Mouse (Mus musculus): ENCODE measurements around the gene Cnga1.
"Not testable (repeated sequence)": the region's sequence is repeated elsewhere in the genome, so short reads cannot be mapped to it uniquely, and the experiment has no call there.

Gene Cnga1

DNA sequence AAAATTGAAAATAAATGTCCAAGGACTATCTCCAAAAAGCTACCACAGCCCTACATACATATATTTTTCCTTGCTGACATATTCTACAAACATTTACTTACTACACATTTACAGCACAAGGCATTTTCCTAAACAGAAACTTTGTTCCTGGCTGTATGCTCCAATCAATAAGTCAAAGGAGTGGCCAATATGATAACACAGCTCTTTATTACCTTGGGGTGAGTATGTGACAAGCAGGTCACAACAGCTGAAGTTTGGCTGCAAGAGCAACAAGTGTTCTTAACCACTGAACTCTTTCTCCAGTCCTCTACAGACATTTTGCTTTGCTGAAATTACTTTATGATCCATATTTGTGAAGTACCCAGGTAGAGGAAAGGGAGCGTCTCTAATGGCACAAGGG is 4.0 kb downstream of the Cnga1 start:
- DNase-seq (ENCODE audit: low spot score), result no peak

DNA sequence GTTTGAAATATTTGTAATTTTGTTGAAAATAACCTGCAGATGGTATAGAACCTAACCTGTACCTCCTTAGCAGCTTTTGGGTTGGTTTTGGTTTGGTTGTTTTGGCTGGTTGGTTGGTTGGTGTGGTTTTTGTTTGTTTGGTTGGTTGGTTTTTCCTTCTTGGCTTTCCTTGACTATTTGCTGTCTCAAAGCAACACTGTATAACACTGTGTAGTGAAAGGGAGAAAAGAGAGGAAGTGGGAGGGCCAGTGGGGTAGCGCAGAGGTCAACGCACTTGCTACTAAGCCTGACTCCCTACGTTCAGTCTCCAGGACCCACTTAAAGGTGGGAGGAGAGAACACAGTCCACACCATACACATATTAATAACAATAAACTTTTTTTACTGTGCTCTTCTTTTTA is 7.5 kb downstream of the Cnga1 start:
- DNase-seq (ENCODE audit: low spot score), result no peak

DNA sequence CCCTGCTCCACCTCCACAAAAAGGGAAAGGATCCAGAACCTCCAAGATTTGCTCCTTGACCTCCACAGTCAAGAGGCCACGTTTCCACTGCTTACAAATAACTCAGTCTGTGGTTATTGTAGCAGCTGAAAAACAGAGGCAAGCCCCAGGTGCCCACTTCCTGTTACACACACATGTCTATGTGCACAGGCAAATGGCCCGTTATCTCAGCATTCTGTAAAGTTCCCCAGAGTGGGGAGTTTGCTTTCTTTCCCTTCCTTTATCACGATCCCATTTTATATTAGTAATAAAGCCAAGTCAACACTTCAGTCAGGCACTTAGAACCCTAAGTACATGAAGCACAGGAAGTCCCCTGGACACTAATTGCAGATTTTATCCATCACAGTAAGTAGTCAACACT is 8.0 kb downstream of the Cnga1 start:
- DNase-seq (ENCODE audit: low spot score), result peak; percentile 59

DNA sequence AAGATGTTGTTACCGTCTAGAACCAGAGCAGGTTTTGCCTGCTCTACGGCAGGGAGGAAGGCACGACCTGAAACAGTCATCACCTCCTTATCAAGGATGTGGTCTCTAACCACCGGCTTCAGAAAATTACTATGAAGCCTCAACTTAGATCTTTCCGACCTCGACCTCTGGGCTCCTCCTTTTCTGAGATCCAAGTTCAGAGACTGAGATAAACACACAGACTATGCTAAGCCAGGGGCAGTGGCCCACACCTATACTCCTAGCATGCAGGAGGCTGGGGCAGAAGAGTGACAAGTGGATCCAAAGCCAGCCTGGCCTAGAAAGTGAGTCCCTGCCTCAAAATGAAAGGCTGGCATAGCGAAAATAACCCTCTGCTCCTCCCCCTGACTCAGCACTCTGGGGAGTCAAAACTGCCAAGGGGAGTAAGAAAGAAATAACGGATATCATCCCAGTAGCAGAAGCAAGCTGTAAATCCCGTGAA is 9.2 kb downstream of the Cnga1 start:
- DNase-seq (ENCODE audit: low spot score), result peak; percentile 50

DNA sequence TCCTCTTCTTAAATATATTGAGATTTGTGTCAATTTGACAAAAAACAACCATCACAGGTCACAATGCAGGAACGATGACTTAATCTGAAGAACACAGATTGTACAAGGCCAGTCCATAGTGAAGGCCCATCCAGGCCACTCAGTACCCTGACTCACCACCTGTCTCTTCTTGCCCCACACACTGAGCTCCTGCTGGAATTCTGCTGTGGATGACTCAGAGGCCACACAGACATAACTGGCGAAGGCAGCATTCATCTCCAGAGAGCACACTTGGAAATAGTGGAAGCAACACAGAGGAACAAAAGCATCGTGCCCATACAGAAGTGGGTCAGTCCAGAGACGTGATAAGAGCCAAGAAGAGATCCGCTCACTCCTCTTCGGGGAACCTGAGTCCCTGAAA is 14.0 kb downstream of the Cnga1 start:
- DNase-seq (ENCODE audit: low spot score), result no peak

DNA sequence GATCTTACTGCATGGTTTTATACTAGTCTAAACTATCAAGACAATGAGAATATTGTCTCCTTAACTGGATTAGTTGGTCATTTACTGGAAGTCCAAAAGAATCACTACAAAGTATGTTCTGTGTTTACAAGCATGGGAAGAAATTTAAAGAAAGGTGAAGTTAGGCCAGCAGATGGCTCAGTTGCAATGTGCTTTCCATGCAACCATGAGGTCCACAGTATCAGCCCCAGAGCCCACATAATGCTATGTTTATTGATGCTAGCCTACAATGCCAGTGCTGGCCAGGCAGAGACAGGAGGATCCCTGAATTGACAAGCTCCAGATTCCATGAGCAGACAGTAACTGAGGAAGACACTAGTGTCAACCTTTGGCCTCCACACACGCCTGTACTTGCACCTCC is 23.1 kb downstream of the Cnga1 start:
- DNase-seq (ENCODE audit: low spot score), result no peak

DNA sequence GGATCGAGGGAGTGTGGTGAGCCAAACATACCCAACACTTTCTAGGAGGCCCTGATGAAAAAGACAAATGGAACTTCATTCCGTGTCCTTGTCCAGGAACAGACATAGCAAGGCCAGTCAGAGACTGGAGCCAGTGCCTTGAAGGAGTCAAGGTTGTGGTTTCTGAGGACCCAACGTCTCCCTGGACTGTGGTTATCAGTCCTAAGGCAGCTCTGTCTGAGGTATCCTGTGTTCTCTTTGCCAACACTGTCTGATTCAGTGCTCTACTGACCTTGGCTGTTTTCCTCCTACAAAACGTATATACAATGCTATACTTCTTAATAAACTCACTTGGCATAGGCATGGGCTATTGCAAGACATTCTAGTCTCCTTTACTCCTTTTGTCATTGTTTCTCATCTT is 26.7 kb downstream of the Cnga1 start:
- no peak for DNase-seq (ENCODE audit: low spot score)

DNA sequence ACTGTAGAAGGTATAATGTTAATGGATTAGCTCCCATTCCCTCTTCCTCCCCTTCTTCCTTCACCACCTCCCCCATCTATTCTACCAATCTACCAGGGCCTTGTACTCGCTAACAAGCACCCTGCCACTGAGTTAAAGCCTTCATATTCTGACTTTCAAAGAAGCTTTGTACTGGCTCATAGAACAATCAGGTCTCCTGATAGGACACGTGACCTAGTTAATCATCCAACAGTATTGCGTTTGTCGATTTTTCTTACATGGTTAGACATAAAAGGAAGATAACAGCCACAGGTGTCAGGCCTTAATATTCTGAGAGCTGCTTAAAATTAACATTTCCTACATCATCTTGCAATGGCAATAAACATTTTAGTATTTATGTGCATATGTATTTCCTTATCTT is 40.9 kb downstream of the Cnga1 start:
- no peak for DNase-seq (ENCODE audit: low spot score)

DNA sequence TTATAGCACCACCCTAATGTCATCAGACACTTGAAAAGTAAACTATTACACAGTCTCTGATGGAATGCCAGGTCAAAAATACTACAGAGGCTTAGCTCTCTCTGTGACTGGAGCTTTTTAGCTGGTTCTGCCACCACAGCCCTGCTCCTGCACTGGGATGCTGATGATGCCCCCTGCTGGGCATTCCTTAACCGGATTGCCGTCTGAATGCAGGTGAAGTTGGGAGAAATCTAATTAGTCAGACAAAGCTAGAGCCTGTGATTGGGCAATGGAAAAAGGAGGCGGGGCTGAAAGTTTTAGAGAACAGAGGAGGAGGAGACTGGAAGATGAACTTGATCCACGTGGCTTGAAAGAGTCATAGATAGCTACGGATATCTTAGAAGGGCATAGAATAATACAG is 43.1 kb downstream of the Cnga1 start:
- DNase-seq (ENCODE audit: low spot score), result peak; percentile 65

DNA sequence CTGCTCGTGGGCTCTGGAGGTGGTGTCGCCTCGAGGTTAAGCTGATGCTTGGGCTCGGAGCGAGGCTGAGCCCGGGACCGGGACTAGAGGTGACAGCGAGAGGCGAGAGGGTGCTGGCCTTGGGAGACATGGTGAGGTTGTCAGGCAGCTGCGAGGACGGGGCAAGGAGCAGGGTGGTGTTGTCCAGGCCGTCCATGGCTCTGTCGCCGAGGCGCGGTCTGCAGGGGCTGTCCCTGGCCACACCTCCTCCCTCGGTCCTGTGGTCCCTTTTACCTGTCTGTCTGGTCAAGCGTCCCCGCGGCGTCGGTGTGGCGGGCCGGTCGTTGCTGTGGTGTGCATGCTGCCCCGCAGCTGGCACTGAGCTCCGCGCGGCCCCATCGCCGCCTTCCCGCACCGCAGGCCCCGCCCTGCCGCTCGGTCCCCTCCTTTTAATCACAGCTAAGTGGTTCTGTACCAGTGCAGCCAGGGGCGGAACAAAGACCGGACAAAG is 56.8 kb downstream of the Cnga1 start, which contains the start of gene Gm5868:
Gene Gm5868, minus strand, starts transcription at position 360 of the 490 bp plus-strand sequence.
- no peak for DNase-seq (ENCODE audit: low spot score)

DNA sequence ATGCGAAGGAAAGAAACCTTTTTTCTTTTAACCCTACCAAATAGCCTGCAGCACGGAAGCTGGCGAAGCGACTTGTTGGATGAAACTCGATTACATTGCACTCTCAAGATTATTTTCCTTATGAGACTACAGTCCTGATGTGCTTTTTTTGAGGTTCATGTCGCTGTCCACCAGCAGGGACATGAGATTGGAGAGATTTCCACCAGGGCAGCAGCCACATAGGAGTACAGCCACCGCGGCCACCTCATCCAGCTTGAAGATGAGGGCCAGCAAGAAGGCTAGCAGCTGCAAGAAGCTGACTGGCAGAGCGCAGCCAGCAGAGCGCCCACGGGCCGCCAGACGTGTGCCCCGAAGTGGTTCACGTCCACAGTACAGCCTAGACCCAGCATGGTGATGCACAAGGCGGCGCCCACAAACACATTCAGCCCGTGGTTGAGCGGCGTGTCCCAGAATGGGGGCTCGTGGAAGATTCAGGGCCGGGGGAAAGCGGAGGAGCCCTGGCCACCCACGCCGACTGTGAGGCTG is 57.3 kb downstream of the Cnga1 start:
- DNase-seq (ENCODE audit: low spot score), result not testable (repeated sequence)

DNA sequence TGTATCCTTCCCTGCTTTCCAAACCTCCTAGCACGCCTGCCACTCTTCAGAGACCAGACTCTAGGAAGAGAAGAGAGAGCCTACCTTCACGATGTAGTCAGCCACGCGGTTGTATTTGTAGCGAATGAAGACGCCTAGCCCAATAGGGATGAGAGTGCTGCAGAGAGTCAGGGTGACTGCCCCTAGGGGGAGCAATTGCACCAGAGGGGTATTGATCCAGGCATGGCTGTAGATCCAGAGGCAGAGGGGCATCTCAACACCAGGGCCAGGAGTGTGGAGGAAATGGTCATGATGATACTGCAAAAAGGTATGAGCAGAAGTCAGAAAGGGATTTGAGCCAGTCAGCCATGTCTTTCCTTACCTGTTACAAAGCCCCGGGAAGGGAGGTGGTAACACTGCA is 58.0 kb downstream of the Cnga1 start:
- peak; percentile 10 for DNase-seq (ENCODE audit: low spot score)

DNA sequence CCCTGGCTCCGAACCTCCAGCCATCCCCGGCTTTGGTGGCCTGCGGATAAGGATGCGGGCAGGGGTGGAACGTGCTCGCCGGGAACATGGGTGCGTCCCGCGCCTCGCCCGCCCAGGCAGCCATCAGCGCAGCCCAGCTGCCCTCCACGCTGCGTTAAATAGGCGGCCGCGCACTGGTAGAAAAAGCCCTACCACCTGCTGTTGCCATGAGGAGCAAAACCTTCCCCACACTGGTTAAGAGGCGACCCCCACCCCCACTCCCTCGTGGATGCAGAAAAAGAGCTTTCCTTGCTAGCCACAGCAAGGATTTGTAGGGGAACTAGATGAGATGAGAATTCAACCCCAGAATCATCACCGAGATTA is 63.1 kb downstream of the Cnga1 start, which contains the start of gene Zar1:
Gene Zar1, minus strand, starts transcription at position 285 of the 363 bp plus-strand sequence.
- not testable (repeated sequence) for DNase-seq (ENCODE audit: low spot score)

DNA sequence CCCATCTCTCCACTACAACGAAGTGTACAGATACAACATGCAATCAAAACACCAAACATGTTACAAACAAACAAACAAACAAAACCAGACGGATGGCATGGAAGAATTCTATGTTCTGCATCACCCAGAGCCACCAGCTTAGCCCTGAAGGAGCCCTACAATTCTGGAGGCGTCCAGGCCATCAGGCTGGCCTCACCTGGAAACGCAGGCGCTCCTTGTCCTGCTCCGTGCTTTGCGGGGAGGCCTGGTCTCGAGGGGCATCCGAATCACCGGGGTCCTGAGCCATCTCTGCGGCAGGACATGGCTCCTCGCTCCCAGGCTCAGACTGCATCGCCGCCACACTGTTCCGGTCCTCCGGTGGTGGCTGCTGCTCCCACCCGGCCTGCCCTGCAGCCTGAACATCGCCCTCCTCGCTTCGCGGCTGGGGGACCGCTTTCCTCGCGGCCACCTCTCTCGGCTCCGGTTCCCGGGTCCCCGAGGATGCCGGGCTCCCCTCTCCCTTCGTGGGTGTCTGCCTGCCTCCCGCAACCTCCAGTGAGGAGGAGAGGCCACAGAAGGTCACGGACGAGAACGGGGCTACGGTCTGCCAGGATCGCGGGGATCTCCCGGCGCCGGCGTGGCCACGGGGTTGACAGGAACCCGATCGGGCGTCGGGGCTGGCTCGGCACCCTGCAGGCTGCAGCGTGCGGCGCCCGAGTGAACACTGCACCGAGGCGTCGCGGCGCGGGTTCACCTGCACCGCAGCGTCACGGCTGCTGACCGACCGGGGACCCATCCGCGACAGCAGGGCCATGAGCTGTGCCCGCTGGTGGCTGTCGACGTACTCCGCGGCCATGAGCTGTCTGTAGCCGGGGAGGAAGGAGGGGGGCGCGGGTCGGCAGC is 63.7 kb downstream of the Cnga1 start:
- DNase-seq (ENCODE audit: low spot score), result not testable (repeated sequence)

DNA sequence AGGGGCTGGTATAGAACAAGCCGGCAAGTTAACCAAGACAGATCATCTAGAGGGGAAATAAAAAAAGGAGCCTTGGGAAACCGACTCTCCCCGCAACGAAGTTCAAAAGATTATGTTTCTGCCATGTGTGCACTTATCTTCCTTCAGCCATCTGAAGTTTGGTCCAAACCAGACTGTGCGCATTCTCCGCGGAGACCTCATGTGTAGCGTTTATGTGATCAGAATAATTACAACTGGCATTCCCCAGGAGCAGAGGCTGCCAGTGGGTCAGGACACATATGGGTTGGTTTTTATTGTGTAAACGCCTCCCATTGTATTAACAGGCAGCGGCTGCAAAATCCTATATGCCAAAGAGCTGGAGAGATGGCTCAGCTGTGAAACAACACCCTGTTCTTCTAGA is 64.5 kb downstream of the Cnga1 start:
- DNase-seq (ENCODE audit: low spot score), result not testable (repeated sequence)

DNA sequence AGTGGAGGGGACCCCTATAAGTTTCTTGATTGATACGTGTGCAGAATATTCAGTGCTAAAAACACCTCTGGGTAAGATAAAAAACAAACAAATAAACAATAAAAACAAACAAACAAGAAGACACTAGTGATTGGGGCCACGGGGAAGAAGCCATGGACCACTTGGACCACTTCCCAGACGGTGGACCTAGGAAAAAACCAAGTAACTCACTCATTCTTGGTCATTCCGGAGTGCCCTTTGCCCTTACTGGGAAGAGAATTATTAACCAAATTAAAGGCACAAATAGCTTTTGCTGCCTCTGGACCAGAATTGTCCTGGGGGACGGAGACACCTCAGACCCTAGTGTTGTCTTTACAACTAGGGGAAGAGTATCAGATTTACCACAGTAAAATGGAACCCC is 78.5 kb downstream of the Cnga1 start:
- no peak for DNase-seq (ENCODE audit: low spot score)

DNA sequence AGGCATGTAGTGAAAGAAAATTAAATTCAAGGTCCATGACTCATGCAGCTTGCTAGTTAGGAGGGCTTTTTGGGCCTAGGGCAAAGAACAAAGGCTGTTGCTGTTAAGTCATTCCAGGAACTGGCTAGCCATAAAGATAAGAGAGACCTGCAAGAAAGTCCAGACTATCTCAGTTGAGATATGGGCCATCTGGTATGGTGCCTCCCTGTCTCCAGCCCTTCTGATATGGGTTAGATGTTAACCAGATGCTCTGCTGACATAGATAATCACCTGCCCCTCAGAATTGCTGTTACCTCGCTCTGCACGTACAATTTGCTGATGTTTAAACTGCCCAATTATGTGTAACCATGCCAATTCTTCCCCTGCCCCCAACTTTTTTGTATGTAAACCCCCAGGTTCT is 80.9 kb downstream of the Cnga1 start:
- not testable (repeated sequence) for DNase-seq (ENCODE audit: low spot score)

DNA sequence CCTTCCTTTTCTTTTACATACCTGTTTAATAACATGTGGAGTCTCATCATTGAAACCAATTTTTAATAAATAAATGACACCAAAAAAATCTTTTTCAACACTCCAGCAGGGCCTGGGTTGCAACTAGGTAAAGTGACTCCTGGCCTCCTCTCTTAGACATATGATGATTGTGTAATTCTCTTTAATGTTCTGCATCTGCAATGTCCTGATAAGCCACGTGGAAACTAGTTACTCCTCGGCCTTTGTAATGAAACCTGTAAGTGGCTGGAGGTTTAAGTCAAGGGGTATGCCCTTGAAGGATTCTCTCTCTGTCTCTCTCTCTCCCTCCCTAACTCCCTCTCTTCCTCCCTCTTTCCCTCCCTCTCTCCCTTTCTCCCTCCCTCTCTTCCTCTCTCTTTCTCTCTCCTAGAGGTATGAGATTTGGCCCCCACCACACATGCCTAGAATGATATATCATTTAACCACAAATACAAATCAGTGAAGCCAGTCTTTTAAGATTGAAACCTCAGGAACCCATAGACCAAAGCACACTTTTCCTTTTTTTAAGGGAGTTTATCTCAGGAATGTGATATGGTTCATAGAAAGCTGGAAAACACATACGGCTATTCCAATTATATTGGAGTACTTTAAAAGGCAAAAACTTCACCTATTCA is 83.0 kb downstream of the Cnga1 start:
- DNase-seq (ENCODE audit: low spot score), result no peak

DNA sequence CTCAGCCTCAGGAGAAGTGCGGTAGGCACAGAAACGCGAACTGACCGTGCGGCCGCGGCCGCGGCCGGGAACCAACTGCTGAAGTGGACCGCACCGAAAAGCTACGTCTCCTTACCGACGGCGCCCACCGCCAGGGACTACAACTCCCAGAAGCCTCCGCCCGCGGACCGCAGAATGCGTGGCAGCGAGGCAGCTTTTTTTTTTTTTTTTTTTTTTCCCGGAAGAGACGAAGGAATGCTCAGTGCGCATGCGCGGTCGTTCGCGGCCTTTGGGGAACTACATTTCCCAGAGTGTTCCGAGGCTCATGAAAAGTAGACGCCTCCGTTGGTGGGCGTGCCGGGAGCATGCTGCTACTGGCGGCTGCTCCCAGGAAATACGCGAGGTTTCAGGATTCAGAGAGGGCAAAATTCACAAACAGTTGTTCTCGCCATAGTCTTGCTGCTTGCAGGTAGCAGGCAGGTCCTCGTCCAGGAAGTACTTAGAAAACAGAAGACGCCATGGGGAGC is 84.5 kb downstream of the Cnga1 start, which contains the start of gene Nfxl1:
Gene Nfxl1, minus strand, starts transcription at position 141 of the 506 bp plus-strand sequence.
- DNase-seq (ENCODE audit: low spot score), result peak; percentile 97

DNA sequence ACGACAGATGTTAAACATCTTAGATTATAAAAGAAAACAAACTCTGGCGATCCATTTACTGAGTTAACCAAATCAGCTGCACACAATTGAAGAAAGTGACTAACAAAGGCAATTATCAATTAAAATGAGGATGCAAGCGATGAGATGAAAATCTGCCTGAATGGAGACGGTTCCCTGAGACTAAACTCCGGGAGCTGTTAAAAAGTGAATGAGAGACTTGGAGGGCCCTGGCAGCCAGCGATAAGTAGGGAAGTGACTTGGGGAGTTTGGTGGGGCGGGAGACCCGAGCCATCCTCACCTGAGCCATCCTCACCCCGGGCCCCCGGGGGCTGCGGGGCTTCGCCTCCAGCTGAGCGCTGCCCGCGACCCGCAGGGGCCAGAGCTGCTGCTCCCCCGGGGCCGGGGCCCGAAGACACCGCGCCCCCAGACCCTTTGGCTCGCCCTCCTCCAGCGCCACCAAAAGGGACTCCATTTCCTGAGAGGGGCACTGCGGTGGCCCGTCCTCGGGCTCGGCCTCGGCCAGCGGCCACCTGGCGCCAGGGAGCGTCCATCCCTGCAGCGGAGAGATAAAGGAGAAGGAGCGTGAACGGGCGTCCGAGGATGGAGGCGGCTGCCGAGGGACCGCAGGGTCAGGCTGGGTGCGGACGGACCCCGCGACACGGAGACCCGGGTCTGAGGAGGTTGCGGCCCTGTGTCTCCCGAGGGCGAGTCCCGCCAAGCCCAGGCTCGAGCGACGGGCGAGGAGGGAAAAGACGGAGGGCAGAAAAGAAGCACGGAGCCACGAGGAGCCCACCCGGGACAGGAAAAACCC is 85.2 kb downstream of the Cnga1 start:
- DNase-seq (ENCODE audit: low spot score), result peak; percentile 25

DNA sequence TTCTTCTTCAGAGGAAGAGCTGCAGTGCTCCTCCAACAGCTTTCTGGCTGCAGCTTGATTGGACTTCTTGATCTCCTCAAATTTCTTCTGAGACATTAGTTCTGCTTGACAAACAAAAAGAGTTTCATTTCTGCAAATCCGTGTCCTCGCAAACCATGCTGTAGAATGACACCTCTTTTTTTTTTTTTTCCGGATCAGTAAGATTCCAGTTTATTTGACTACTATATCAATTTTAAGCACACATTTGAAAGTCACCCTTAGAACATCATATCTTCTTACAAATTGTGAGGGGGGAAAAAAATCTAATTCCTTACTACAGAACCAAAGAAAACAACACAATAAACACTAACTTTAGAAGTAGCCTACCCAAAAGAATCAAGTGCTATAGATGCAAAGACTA is 87.8 kb downstream of the Cnga1 start:
- DNase-seq (ENCODE audit: low spot score), result no peak
